Comparison of ENCODE assay signal across 22 mouse cellular contexts in genomic region chr5:74920490-74920889, GRCm38 (mm10).
DNase-seq lines count a peak whose midpoint lies in the region; ATAC-seq lines count a peak whose summit lies in the region.
"Had no signal": no experiment of that assay in that cellular context is flagged by ENCODE, and none has a peak within 500 bp of the region (broad histone marks: within the 10 kb centered on the region; RNA-seq: fewer than 3 reads in every experiment).

No protein-coding gene starts in this region.

- intact Hi-C loops in gastrocnemius, postnatal 14 days (cut with DNase I; ENCODE audit: low total_unique reads) = no loop called here

- H3K9me3 ChIP-seq in kidney, embryonic 15.5 days (replicated peaks) = no peaks in the 10 kb centered on the region
- H3K9me3 ChIP-seq: embryonic facial prominence, embryonic 13.5 days; forebrain, embryonic 13.5 days; hindbrain, embryonic 12.5 days had no signal

- no peak overlapping the region for H3K27ac ChIP-seq in kidney, embryonic 15.5 days
- H3K27ac ChIP-seq: embryonic facial prominence, embryonic 13.5 days; forebrain, embryonic 13.5 days; hindbrain, embryonic 12.5 days had no signal

- peak; percentile 89 for ATAC-seq in kidney, embryonic 15.5 days (replicated peaks; ENCODE audit: low FRiP score)
- ATAC-seq: activated CD4-positive, CD25-positive, alpha-beta regulatory T cell, adult 4 months; forebrain, embryonic 13.5 days; forebrain, postnatal 0 days; hindbrain, embryonic 16.5 days; Patski had no signal

- H3K4me2 ChIP-seq in kidney, embryonic 15.5 days = no peak overlapping the region
- H3K4me2 ChIP-seq: embryonic facial prominence, embryonic 13.5 days; forebrain, embryonic 13.5 days; hindbrain, embryonic 12.5 days had no signal

- 15% methylated on average over 5 of the region's 5 CpGs for WGBS in kidney, embryonic 15.5 days

- H3K9ac ChIP-seq in kidney, embryonic 15.5 days = no peak overlapping the region
- H3K9ac ChIP-seq: embryonic facial prominence, embryonic 13.5 days; forebrain, embryonic 13.5 days; forebrain, postnatal 0 days; hindbrain, embryonic 12.5 days had no signal

- H3K4me3 ChIP-seq in kidney, embryonic 15.5 days (replicated peaks) = no peak overlapping the region
- H3K4me3 ChIP-seq: embryonic facial prominence, embryonic 13.5 days; forebrain, embryonic 13.5 days; hindbrain, embryonic 12.5 days had no signal

- H3K36me3 ChIP-seq in kidney, embryonic 15.5 days = no peaks in the 10 kb centered on the region
- H3K36me3 ChIP-seq: embryonic facial prominence, embryonic 13.5 days; hindbrain, embryonic 12.5 days had no signal

- 0 out of 2 replicates have a peak, but pooled peaks cover 3% of the 10 kb centered on the region for H3K27me3 ChIP-seq in kidney, embryonic 15.5 days
- H3K27me3 ChIP-seq: CH12.LX; embryonic facial prominence, embryonic 13.5 days; forebrain, embryonic 13.5 days; hindbrain, embryonic 12.5 days; Patski had no signal

- no peak for DNase-seq in kidney, adult 18-20 months
- DNase-seq in ovary, postnatal 36 days (ENCODE audit: low spot score) = peak; percentile 16
- no peak for DNase-seq in ovary, postnatal 10 days (ENCODE audit: low spot score)
- peak; percentile 47 for DNase-seq in mesoderm, embryonic 11.5 days (ENCODE audit: low read depth, low spot score)
- DNase-seq in gastrocnemius, postnatal 14 days = no peak
- DNase-seq in lung, adult 18-20 months = no peak
- DNase-seq: adrenal gland, postnatal 14 days; cerebellum, adult 11-12 months; cerebellum, adult 9-11 months; cerebellum, postnatal 36 days; forebrain, postnatal 0 days; gastrocnemius, postnatal 25 days; heart, postnatal 10 days; heart, postnatal 4 days had no signal

- peaks cover 19% of the 10 kb centered on the region for H3K4me1 ChIP-seq in kidney, embryonic 15.5 days
- H3K4me1 ChIP-seq: forebrain, embryonic 13.5 days; hindbrain, embryonic 12.5 days had no signal

Comparison
In these comparisons a context has a peak if more than half of its experiments do, and no peak if none do; other contexts are left out.
1. DNase-seq: peak in ovary, postnatal 36 days (single experiment) and mesoderm, embryonic 11.5 days (single experiment); none in kidney, adult 18-20 months (single experiment), ovary, postnatal 10 days (single experiment), gastrocnemius, postnatal 14 days (single experiment) and lung, adult 18-20 months (0 of 2).